Mouse (Mus musculus): ENCODE results near the gene Pnpla5. TPM values are rescaled to one million over a fixed set of nuclear protein-coding genes. Genes with fewer than 3 reads are reported as not detected.

Gene Pnpla5
- polyA plus RNA-seq, 1 experiment = 0.53 TPM

DNA sequence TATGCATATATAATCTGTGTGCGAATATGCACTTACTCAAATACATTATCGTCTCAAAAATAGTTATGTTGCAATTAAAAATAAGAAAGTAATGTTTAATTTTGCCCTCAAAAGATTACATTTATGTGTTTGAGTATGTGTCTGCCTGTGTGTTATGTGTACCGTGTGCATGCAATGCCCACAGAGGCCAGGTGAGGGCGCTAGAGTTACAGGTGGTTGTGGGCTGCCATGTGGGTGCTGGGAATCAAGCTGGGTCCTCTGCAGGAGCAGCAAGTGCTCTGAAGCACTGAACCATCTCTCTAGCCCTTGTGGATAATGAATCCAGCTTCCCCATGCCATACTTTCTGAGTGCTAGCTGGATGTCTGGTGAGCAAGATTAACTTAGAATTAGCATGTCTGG lies 57.3 kb downstream of the Pnpla5 start:
- no peak for DNase-seq (ENCODE audit: low read depth)

GRCm38 (mm10) chr15:84065140-84065539 lies 57.8 kb downstream of the Pnpla5 start, which contains the start of gene Efcab6:
TSS of gene Efcab6 (minus strand) at chr15:84065379.
- DNase-seq (ENCODE audit: low read depth) = no peak

Other genes with a start within 250 kb of the Pnpla5 start
- gene Efcab6, start 57.8 kb downstream of the Pnpla5 start, polyA plus RNA-seq (2012; rRNA removed) = 0.45 and 1.3 TPM in 2 replicates
- 0.07 and 0.19 TPM in 2 replicates for gene Sult4a1, start 17.4 kb downstream of the Pnpla5 start, polyA plus RNA-seq (2012; rRNA removed)
- 398 and 777 TPM in 2 replicates for gene Pnpla3, start 44.7 kb upstream of the Pnpla5 start, polyA plus RNA-seq (2012; rRNA removed)
- gene Samm50, start 69.1 kb upstream of the Pnpla5 start, polyA plus RNA-seq (2012; rRNA removed) = 10.7 and 12.5 TPM in 2 replicates
- 7.4 and 7.5 TPM in 2 replicates for gene Parvb, start 108.9 kb upstream of the Pnpla5 start, polyA plus RNA-seq (2012; rRNA removed)
- gene Parvg, start 200.9 kb upstream of the Pnpla5 start, polyA plus RNA-seq (2012; rRNA removed) = 2.0 and 2.3 TPM in 2 replicates

Measured in gonadal fat pad, adult 2 months (tissue).